Mouse (Mus musculus) forebrain, postnatal 0 days (tissue): Measurements from ENCODE around the gene Sufu. TPM values are rescaled to one million over a fixed set of nuclear protein-coding genes. Genes with fewer than 3 reads are reported as not detected.

Experiments used
- ATAC-seq: fragments of 200-750 bp; cut with Nextera tagmentation; 2 replicates; pipeline ENCODE4 v1.8.0; 2017; ENCODE audit warnings: mild to moderate bottlenecking, moderate library complexity
- DNase-seq: peaks from one replicate; pipeline ENCODE4 v3.0.0-alpha.2; 2015
- H3K27ac ChIP-seq: fragments of 300-500 bp; sonication (generic); 2 replicates; pipeline ENCODE4 v1.5.1; 2014; ENCODE audit warnings: low read depth, mild to moderate bottlenecking, antibody characterized with exemption, low read length, moderate library complexity, mixed read lengths
- H3K27me3 ChIP-seq: fragments of 300-500 bp; sonication (generic); 2 replicates; pipeline ENCODE4 v1.6.1; 2014; ENCODE audit warnings: mild to moderate bottlenecking, low read length, mixed read lengths; ENCODE audit not compliant: insufficient read depth
- H3K36me3 ChIP-seq: fragments of 300-500 bp; sonication (generic); 2 replicates; pipeline ENCODE4 v1.6.1; 2014; ENCODE audit warnings: mild to moderate bottlenecking, moderate library complexity; ENCODE audit not compliant: insufficient read depth
- H3K4me1 ChIP-seq: fragments of 300-500 bp; sonication (generic); 2 replicates; pipeline ENCODE4 v1.6.1; 2014; ENCODE audit warnings: antibody characterized with exemption; ENCODE audit not compliant: insufficient read depth
- H3K4me2 ChIP-seq: fragments of 300-500 bp; sonication (generic); 2 replicates; pipeline ENCODE4 v1.6.1; 2014; ENCODE audit warnings: low read depth, mild to moderate bottlenecking, moderate library complexity
- H3K4me3 ChIP-seq: fragments of 300-500 bp; sonication (generic); 2 replicates; pipeline ENCODE4 v1.5.1; 2014; ENCODE audit warnings: low read depth, low read length, mixed read lengths
- H3K9ac ChIP-seq: fragments of 300-500 bp; sonication (generic); 2 replicates; pipeline ENCODE4 v1.6.1; 2014; ENCODE audit warnings: mild to moderate bottlenecking
- H3K9me3 ChIP-seq: fragments of 300-500 bp; sonication (generic); 2 replicates; pipeline ENCODE4 v1.6.1; 2016; ENCODE audit warnings: low read length
- CTCF ChIP-seq: sonication (generic); IDR thresholded peaks from 2 replicates; pipeline ENCODE4 v1.5.1; 2016; ENCODE audit warnings: antibody characterized with exemption, control low read depth, low read depth
- WGBS: fragments of 180-500 bp; shearing (Covaris S2); extraction: QIAGEN DNeasy Blood & Tissue Kit; methylation state at CpG from one replicate; pipeline ENCODE4 v1.1.7; 2014; 5-methylcytosine and 5-hydroxymethylcytosine counted together
- polyA plus RNA-seq: library from polyadenylated mRNA; unstranded; fragments of >200 nt; fragmentation: Nextera tagmentation; extraction: Ambion mirVana; gene quantifications from 2 replicates; pipeline ENCODE4 v1.2.1, GENCODE M21; 2015
- total RNA-seq: library from RNA; depleted of rRNA; stranded (reverse); fragments of >200 nt; gene quantifications from 2 replicates; pipeline ENCODE4 v1.2.3, GENCODE M21; 2014

The Sufu gene
- total and polyA plus RNA-seq, 2 experiments from 2014 or later, result 13.1 to 17.7 TPM

DNA sequence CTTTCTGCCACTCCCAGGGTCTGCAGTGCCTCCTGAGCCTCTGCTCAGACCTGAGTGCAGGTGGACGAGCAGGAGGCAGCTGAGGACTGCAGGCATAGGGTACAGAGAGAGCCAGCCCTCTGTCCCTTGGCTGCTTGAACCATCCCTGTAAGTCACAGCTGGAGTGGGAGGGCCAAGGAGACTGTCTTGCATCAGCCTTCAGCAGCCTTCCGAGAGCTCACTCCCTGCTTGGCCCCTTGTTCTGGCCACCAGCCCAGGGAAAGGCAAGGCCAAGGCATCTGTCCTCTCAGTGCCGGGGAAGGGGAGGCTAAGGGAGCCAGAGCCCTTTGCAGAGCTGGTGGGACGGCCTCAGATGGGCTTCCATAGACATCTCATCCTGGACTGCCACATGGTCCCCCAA lies 81.5 kb downstream of the Sufu start:
- Histone ChIP-seq H3K4me1 (no peaks in the 10 kb centered on the region), H3K27ac (peak overlapping the region; percentile 21; the same call in 1 of the 2 replicates), H3K27me3 (no peaks in the 10 kb centered on the region), H3K36me3 (peaks cover 48% of the 10 kb centered on the region), H3K9me3 (no peaks in the 10 kb centered on the region), H3K4me2 (no peak overlapping the region), H3K4me3 (no peak overlapping the region), H3K9ac (no peak overlapping the region)
- TF ChIP-seq CTCF, result no peak
- DNase-seq, result no peak
- ATAC-seq, result no peak
- WGBS, result 67% methylated on average over 4 of the region's 4 CpGs

DNA sequence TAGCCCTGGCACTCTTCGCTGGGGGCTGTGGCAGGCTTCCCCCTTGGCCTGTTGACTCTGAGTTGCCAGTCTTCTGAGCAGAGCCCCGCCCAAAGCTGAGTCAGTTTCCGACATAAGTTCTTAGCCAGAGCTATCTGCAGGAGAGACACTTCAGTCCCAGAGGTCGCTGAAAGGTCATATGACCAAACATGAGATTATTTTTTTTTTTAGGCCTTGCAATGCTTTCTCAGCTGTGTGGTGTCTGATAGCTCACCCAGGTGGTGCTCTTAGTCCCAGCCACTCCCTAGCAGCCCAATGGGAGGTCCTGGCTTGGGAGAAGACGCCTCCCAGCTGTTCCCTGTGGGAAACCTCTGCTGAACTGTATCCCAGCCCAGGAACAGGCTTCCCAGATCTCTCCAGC lies 82.1 kb downstream of the Sufu start:
- H3K27ac ChIP-seq, result no peak overlapping the region
- H3K27me3 ChIP-seq, result no peaks in the 10 kb centered on the region
- peaks cover 45% of the 10 kb centered on the region for H3K36me3 ChIP-seq
- no peak overlapping the region for H3K4me2 ChIP-seq
- DNase-seq (no peak), ATAC-seq (no peak)
- H3K4me3 ChIP-seq, result no peak overlapping the region
- peaks cover 3% of the 10 kb centered on the region; the same call in 1 of the 2 replicates for H3K4me1 ChIP-seq
- no peaks in the 10 kb centered on the region for H3K9me3 ChIP-seq
- H3K9ac ChIP-seq, result no peak overlapping the region
- WGBS, result 87% methylated on average over 5 of the region's 5 CpGs
- no peak for TF ChIP-seq CTCF

DNA sequence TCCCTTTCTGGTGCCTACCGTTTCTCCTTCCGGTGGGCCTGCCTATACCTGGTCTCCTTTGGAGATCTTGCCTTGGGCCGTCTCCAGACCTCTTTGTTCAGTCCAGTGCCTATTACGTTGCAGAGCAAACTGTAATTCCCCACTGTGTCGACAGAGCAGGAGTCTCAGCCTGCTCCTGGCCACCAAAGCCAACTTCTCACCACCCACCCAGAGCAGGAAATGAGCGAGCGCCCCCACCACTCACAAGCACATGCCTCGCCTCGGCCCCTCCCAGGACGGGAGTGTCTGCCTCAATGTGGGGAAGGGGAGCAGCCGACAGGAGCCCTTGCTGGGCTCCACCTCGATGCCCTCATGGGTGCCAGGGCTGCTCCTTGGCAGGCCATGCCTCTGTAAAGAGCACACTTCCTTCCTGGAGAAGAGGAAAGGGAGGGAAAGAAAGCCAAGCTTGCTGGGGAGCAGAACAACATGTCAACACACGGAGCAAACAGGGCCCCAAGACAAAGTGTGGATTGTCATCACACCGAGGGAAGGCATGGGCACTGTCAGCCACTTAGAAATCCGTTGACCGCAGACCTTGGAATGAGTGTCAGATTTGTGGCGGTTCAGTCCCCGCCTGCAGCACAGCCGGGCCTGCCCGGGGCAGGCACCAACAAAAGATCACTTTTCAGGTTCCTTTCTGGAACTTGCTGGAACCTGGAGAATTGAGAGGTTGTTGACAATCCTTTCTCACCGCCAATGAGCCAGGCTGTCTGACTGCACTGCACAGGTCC lies 82.8 kb downstream of the Sufu start:
- H3K9me3 ChIP-seq, result no peaks in the 10 kb centered on the region
- H3K4me2 ChIP-seq, result no peak overlapping the region
- ATAC-seq (no peak), DNase-seq (no peak)
- H3K9ac ChIP-seq, result no peak overlapping the region
- no peak overlapping the region for H3K27ac ChIP-seq
- no peaks in the 10 kb centered on the region for H3K27me3 ChIP-seq
- peaks cover 9% of the 10 kb centered on the region for H3K4me1 ChIP-seq
- H3K4me3 ChIP-seq, result no peak overlapping the region
- TF ChIP-seq CTCF, result no peak
- peaks cover 41% of the 10 kb centered on the region for H3K36me3 ChIP-seq
- 73% methylated on average over 21 of the region's 21 CpGs for WGBS

DNA sequence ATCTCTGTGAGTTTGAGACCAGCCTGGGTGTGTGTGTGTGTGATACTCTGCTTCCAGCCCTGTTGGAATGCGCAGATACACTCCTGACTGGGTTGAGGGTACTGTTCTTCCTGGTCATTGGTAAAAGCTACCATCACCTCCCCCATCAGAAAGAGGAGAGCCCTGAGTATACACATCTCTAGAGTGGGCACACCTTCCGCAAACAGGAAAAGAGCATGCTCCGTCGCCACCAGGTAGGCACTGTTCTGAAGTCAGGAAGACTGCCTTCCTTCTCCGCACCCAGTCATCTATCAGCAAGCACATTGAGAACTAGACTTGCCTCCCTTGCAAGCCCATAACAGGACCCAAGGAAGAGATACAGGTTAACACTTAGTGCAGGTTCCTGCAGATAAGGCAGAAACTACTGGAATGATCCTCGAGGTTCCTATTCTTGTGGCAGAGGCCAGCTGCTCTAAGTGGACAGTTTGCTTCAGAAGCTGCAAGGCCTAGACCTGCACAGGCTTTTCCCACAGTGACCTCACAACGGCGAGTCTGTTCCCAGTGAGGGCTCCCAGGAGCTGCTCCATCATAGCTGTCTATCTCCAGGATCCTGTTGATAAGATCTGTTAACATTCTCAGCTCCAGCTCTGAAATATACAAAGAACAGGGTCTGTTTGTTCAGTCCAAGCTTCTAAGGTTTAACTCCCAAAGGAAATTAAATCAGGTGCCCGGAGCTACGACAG lies 84.1 kb downstream of the Sufu start:
- Histone ChIP-seq H3K36me3 (peaks cover 36% of the 10 kb centered on the region), H3K27me3 (no peaks in the 10 kb centered on the region), H3K4me3 (no peak overlapping the region), H3K27ac (no peak overlapping the region), H3K9me3 (no peaks in the 10 kb centered on the region), H3K9ac (no peak overlapping the region), H3K4me1 (peaks cover 9% of the 10 kb centered on the region), H3K4me2 (no peak overlapping the region)
- TF ChIP-seq CTCF, result no peak
- ATAC-seq, result no peak
- WGBS, result 76% methylated on average over 10 of the region's 10 CpGs
- no peak for DNase-seq

DNA sequence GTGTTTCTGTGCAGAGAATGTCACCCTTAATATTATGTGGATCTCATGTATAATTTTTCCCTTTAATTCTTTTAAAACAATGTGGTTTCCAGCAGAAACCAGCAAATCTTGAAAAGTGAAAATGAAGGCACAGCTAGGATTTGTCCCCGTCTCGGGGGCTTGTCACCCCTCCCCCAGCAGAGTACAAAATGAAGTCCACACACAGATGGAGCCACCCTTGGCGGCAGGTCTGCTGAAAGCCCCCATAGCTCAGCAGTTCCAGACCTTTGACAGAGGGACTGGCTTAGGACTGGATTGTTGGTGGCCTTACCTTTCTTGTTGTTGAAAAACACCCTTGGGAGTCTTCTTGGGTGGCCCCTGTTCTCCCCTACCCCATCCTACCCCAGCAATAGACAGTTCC lies 84.7 kb downstream of the Sufu start:
- Histone ChIP-seq H3K4me3 (no peak overlapping the region), H3K4me2 (no peak overlapping the region), H3K9ac (no peak overlapping the region), H3K4me1 (peaks cover 9% of the 10 kb centered on the region), H3K36me3 (peaks cover 40% of the 10 kb centered on the region), H3K27ac (no peak overlapping the region), H3K27me3 (no peaks in the 10 kb centered on the region), H3K9me3 (no peaks in the 10 kb centered on the region)
- TF ChIP-seq CTCF, result no peak
- ATAC-seq (no peak), DNase-seq (no peak)
- WGBS, result 18% methylated on average over 3 of the region's 3 CpGs

DNA sequence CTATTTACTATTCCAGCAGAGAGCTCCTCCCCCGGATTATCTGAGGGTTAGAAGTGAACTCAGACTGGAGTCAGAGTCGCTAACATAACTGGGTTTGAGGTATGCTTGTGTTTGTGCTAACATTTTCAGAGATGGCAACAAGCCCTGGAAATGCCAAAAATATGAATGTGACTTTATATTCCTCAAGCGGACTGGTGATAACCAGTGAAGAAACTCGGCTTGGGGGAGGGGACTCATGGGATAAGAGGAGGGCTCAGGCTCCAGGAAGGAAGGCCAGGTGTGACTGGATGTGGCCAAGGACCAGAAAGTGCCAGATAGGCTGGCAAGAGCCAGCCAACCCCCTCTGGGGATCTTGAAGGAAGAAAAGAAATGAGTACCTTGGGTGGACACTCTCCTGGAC lies 85.1 kb downstream of the Sufu start:
- no peak for DNase-seq
- no peaks in the 10 kb centered on the region for H3K27me3 ChIP-seq

DNA sequence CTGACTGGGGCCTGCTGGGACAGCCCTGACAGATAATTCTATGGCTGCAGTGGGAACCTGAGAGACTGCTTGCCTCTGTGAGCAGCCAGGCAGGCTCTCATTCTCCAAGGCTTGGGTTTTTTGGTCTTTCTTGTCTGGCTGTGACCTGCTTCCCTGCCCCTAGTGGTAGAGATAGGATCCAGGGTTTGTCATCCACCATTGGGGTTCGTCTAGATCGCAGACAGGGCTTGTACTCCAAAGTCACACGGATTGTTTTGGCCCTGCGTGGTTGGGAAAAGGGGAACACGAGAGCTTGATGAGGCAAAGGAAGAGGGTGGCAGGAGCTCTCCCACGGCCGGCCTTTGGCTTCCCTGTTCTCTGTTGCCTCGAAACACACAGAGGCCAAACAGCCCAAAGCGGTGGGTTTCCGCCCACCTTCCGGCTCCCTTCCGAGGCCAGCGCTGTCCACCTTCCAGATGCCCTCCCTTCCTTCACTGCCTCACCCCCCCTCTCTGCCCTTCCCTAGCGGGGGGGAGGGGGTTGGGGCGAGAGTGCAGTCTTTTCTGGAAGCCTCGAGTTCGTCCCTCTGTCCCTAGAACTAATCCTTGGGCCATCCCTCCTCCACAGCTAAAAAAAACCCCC lies 86.3 kb downstream of the Sufu start:
- Histone ChIP-seq H3K27me3 (no peaks in the 10 kb centered on the region), H3K9ac (no peak overlapping the region), H3K4me1 (peaks cover 9% of the 10 kb centered on the region), H3K27ac (peak overlapping the region; percentile 54; the same call in 1 of the 2 replicates), H3K36me3 (peaks cover 41% of the 10 kb centered on the region), H3K4me3 (no peak overlapping the region), H3K4me2 (no peak overlapping the region), H3K9me3 (no peaks in the 10 kb centered on the region)
- WGBS, result 33% methylated on average over 17 of the region's 17 CpGs
- peak; percentile 60 for TF ChIP-seq CTCF
- DNase-seq, result no peak
- ATAC-seq, result peak; percentile 49; the same call in 1 of the 2 replicates

More for the DNA sequence above, 85.1 kb downstream of the Sufu start:
- Histone ChIP-seq H3K4me1 (peaks cover 9% of the 10 kb centered on the region), H3K36me3 (peaks cover 40% of the 10 kb centered on the region), H3K27ac (no peak overlapping the region), H3K9ac (no peak overlapping the region), H3K4me3 (no peak overlapping the region), H3K9me3 (no peaks in the 10 kb centered on the region), H3K4me2 (no peak overlapping the region)
- ATAC-seq, result no peak
- 17% methylated on average over 4 of the region's 4 CpGs for WGBS
- TF ChIP-seq CTCF, result no peak
